Mouse (Mus musculus) erythroblast, adult 5-6 weeks (primary cell): ENCODE results near the gene Nmrk2. TPM values are rescaled to one million over a fixed set of nuclear protein-coding genes. Genes with fewer than 3 reads are reported as not detected.
"Not testable (repeated sequence)": the region's sequence is repeated elsewhere in the genome, so short reads cannot be mapped to it uniquely, and the experiment has no call there.

Source experiments
- ATAC-seq: replicated peaks from 2 replicates; pipeline ENCODE4 v1.8.0; 2016; ENCODE audit warnings: moderate number of reproducible peaks, mild to moderate bottlenecking, moderate TSS enrichment, inconsistent platforms; ENCODE audit not compliant: poor library complexity, low FRiP score, severe bottlenecking
- total RNA-seq, 2 experiments: library from RNA; stranded (forward) in 1 of 2; stranded (reverse) in 1 of 2; fragments of 150-400 nt in 1 of 2; fragments of 200-764, 138-1000 nt in 1 of 2; gene quantifications; 2 replicates each; pipeline versions ENCODE4 v1.2.3 to v1.2.4; 2015 to 2017; ENCODE audit warnings: low replicate concordance in 2 of 2

The Nmrk2 gene
- total RNA-seq, 2 experiments from 2014 or later = not detected

DNA sequence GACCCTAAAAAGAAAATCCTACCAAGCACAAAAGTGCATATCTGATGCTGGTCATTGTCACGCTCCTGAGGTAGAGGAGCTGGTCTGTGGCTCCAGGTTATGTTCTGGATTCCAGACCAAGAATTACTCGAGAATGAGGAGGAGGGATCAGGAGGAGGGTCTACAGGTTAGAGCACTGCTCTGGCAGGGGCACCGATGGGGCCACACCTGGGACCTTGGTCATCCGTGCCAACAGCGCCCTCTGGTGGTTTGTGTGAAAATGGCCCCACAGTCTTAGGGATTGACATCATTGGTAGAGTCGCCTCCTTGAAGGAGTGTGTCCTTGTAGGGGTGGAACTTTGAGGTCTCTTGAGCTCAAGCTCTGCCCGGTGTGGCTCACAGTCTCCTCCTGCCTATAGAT lies 16.1 kb upstream of the Nmrk2 start:
- peak; percentile 72 for ATAC-seq

GRCm38 (mm10) chr10:81217267-81217666 lies 15.4 kb upstream of the Nmrk2 start:
- not testable (repeated sequence) for ATAC-seq

DNA sequence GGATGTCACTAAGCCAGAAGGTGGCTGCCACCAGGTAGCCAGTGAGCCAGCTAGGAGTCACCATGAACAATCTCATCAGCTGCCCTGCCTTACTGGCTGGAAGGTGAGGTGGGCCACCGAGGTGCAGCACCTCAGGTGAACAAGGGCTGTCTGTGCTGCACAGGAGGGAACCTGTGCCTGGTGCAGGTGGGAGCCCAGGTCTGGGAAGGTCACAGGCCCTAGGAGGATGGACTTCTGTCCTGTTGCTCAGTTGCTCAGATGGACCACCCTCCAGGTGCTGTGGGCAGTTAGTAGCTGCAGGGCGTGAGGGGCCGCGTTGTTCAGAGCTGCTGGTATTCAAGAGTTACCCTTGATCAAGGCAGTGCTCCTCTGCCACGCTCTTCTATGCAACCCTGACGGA lies 15.0 kb upstream of the Nmrk2 start:
- no peak for ATAC-seq

DNA sequence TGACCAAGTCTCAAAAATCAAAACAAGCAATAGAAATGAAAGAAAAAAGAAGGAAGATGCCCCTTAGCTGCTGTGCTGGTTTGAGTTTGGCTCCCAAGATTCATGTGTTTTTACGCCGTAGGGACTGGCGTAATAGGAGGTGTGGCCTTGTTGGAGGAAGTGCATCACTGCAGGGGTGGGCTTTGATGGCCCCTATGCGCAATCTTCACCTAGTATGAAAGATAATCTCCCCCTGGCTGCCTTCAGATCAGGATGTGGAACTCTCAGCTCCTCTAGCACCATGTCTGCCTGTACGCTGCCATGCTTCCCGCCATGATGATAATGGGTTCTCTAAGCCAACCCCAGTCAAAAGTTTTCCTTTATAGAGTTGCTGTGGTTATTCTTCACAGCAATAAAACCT lies 14.4 kb upstream of the Nmrk2 start:
- ATAC-seq = no peak

- no peak for ATAC-seq
These were observed 8.3 kb upstream of the Nmrk2 start for GRCm38 (mm10) chr10:81210154-81210553.

DNA sequence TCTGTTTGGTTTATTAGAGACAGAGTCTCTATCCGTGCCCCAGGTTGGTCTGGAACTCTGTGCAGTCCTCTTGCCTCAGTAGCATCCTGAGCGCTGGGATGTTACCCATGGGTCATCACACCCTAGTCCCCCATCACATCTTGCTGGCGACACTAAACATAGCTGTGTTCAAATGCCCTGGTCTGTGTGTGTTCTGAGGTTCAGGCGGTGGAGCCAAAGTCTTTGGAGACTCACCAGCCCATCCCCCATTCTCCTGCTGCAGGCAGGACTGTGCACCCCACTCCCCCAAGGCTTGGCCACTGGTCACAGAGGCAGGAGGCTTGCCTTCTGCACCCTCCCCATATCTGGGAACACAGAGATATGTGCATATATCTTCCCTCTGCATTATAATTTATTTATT lies 2.3 kb upstream of the Nmrk2 start:
- ATAC-seq = no peak

DNA sequence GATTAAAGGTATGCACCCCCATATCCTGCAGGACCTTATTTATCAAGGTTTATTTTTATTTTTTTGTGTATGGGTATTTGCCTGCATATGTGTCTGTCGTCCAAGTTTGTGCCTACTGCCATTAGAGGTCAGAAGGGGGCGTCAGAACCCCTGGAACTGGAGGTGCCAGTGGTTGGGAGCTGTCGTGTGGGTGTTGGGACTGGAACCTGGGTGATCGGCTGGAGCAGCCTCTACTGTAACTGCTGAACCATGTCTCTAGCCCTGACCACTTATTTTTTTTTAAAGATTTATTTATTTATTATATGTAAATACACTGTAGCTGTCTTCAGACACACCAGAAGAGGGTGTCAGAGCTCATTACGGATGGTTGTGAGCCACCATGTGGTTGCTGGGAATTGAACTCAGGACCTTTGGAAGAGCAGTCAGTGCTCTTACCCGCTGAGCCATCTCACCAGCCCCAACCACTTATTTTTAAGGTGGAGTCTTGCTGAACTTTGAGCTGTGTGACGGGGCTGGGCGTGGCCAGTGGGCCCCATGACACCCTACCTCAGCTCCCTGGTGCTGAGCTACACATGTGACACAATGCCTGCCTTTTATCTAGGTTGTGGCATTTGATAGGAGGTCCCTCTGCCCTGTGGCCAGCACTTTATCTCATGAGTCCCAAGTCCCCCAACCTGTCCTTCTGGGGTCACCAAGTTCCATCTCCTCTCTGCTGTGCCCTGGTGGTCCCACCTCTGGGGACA lies 1.3 kb upstream of the Nmrk2 start:
- ATAC-seq = no peak

DNA sequence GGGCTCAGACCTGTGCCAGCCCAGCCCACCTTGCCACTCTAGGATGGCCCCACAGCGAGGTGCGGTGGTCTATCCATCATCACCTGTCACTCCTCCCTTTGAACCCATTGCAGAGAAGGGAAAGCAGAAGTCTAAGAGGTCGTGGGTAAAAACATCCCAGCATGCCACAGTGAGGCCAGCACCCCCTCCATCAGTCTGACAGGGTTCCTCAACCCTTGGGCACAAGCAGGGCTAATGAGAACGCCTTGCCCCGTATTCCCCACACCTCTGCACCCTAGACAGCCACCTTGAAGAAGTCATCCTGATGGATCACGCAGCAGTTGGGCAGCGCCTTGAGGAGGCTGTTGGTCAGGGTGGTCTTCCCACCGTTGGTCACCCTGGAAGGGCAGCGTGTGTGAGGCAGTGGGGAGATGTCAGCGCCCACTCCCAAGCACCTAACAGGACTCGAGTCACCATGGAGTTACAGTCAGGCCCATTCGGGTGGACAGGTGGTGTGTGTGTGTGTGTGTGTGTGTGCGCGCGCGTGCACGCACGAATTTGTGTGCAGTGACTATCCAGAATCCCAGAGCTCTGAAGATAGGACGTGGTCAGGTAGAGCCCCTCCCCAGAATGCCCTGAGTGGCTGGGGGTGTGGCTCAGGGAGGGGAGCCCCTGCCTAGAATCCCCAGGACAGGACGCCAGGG lies 1.1 kb downstream of the Nmrk2 start:
- ATAC-seq = no peak

- ATAC-seq = no peak
These were observed 1.7 kb downstream of the Nmrk2 start for GRCm38 (mm10) chr10:81200141-81200540.

DNA sequence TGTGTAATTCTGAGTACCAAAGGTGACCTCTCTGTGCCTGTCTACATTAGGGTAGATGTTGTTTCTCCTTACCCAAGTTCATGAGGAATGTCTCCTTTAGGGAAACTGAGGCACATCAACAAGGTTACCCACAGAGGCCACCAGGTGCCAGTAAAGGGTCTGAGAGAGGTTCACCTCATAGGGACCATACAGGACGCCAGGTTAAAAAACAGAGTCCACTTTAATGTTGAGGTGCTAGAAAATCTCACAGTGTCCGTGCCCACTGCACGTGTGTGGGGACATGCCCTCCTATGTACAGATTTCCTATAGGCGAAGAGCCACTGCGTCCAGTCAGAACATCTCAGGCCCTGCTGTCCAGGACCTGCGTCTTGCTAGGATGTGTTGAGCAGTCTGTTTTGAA lies 2.9 kb downstream of the Nmrk2 start:
- ATAC-seq = no peak

- peak; percentile 51; the same call in 1 of the 2 replicates for ATAC-seq
These were observed 3.6 kb downstream of the Nmrk2 start for GRCm38 (mm10) chr10:81198230-81198629.

DNA sequence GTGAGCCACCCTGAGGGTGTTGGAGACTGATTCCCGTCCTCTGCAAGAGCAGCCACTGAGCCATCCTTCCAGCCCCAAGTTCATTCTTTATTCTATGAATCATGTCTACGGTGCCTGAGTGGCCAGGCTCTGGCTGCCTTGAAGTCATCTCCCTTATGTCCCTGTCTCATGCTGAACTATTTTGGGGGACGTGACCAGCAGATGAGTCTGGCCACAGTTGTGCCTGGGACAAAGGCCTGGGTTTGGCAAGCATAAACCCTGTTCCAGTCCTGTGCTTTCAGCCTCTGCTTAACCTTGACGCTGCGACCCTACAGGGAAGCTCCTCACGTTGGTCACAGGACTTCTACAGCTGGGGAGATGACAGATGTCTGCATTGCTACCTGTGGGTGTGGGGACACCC lies 4.5 kb downstream of the Nmrk2 start:
- no peak for ATAC-seq

DNA sequence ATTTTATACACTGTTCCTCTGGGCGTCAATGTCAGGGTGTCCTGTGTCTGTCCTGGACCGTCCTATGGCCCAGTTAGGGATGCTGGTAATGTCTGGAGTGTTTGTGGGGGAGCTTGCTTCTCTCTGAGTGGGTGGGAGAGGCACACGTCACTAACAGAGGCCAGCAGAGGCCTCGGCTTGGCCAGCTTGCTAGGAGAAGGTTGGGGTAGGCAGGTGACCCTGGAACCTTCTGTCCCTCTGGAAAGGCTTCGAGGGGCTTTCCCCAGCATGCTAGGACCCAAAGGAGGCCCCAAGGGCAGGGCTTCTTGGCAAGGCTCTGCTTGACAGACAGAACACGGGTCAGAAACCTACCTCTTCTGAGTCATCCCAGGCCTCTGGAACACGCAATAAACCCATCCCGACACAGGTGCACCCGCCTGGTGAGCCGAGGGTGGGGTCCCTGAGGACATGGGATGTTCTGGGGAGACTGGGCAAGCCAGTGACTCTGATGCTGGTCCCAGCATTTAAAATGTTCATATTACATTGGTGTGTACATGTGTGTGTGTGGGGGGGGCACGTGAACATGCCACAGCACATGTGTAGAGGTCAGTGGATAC lies 5.3 kb downstream of the Nmrk2 start:
- ATAC-seq = no peak

GRCm38 (mm10) chr10:81195300-81195699 lies 6.6 kb downstream of the Nmrk2 start:
- ATAC-seq = no peak

- no peak for ATAC-seq
These were observed 7.7 kb downstream of the Nmrk2 start for GRCm38 (mm10) chr10:81193991-81194774.

DNA sequence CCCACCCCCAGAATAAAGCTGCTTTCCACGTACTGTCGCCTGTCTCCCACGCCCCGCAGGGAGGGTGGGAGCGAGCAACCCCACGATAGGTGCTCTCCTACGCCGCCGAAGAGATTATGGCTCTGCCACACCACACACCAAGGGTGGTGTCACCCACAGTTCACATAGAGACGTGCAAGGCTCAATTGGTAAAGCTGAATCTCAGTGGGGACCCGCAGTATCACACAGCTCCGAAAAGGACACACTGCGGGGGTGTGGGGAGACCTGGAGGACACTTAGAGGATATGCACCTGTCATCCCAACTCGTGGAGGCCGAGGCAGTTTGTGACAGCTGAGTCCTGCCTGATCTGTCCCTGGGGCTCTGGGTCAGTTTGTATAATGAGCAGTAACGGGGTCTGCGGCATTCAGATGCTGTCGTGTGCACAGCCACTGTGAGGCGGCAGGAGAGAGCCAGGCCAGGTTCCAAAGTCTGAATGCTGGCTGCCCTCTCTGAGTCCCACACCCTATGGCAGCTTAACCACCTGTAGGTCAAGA lies 8.8 kb downstream of the Nmrk2 start:
- no peak for ATAC-seq

DNA sequence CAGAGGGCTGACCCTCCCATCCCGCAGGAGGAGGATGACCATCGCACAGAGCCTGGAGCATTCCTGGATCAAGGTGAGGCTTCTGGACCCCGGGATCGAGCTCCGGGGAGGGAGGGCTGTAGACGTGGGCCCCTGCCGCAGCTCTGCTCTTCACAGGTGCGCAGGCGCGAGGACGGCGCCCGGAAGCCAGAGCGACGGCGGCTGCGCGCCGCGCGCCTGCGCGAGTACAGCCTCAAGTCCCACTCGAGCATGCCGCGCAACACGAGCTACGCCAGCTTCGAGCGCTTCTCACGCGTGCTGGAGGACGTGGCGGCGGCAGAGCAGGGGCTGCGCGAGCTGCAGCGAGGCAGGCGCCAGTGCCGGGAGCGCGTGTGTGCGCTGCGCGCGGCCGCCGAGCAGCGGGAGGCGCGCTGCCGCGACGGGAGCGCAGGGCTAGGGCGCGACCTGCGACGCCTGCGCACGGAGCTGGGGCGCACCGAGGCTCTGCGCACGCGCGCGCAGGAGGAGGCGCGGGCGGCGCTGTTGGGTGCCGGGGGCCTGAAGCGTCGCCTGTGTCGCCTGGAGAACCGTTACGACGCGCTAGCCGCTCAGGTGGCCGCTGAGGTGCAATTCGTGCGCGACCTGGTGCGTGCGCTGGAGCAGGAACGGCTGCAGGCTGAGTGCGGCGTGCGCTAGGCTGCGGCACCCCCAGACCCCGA lies 9.4 kb downstream of the Nmrk2 start:
- no peak for ATAC-seq

- no peak for ATAC-seq
These were observed 10.4 kb downstream of the Nmrk2 start for GRCm38 (mm10) chr10:81191342-81191982.

DNA sequence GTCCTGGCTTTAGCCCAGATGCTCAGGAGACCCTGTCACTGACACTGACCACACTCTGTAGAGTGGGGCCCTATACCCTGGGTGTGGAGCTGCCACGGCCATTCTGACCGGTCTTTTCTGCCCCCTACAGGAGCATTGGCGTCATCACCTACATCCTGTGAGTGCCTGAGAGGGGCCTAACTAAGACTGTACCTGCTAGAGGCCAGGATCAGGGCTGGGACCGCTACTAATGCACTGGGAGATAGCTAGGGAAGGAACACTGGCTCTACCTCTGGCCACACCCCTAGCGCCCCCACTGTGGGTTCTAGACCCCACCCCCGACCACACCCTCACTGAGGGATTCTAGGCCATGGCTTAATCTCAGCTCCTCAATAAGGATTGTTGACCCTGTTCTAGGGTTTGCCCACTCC lies 10.9 kb downstream of the Nmrk2 start:
- ATAC-seq = peak; percentile 42
